15 mouse cellular contexts compared by ENCODE assay signal in genomic region chr6:90615991-90616390, GRCm38 (mm10). TPM values are rescaled to one million over a fixed set of nuclear protein-coding genes. Genes with fewer than 3 reads are reported as not detected.
DNase-seq lines count a peak whose midpoint lies in the region; ATAC-seq and TF ChIP-seq lines count a peak whose summit lies in the region.
"Had no signal": no experiment of that assay in that cellular context is flagged by ENCODE, and none has a peak within 500 bp of the region (broad histone marks: within the 10 kb centered on the region; RNA-seq: fewer than 3 reads in every experiment).

No protein-coding gene starts in this region.

- H3K27ac ChIP-seq in gastrocnemius, adult 2 months: peak overlapping the region; percentile 92
- no peak overlapping the region for H3K27ac ChIP-seq in midbrain, embryonic 15.5 days
- no peak overlapping the region for H3K27ac ChIP-seq in midbrain, postnatal 0 days (ENCODE audit: low read depth, low read length)
- peak overlapping the region; percentile 91 to 94 for H3K27ac ChIP-seq in heart, embryonic 14.5 days (replicated peaks in 1 of 2; ENCODE audit: control insufficient read depth in 1 of 2, insufficient read depth in 1 of 2, low read depth in 2 of 2, low read length in 2 of 2)
- H3K27ac ChIP-seq in kidney, embryonic 14.5 days (ENCODE audit: low read depth, low read length): no peak overlapping the region
- H3K27ac ChIP-seq: limb, embryonic 12.5 days had no signal

- TF ChIP-seq CTCF in gastrocnemius, adult 2 months (IDR thresholded peaks at IDR 0.05): no peak
- no peak for TF ChIP-seq CTCF in midbrain, postnatal 0 days (IDR thresholded peaks at IDR 0.05)

- DNase-seq in gastrocnemius, adult 2 months: peak; percentile 77
- DNase-seq in gastrocnemius, postnatal 36 days: no peak
- DNase-seq in midbrain, postnatal 0 days (ENCODE audit: low spot score): no peak
- peak; percentile 79 for DNase-seq in skeletal muscle tissue, adult 2 months (ENCODE audit: low read depth, low spot score)
- no peak for DNase-seq in spleen, postnatal 4 days (ENCODE audit: low spot score in 2 of 2)
- DNase-seq: cerebellum, adult 11-12 months; cerebellum, postnatal 14 days; lung, adult 18-20 months; midbrain, embryonic 14.5 days; right cerebral cortex, postnatal 25 days had no signal

- 70% methylated on average over 6 of the region's 6 CpGs for WGBS in midbrain, embryonic 15.5 days
- WGBS in midbrain, postnatal 0 days: 64% methylated on average over 6 of the region's 6 CpGs
- WGBS in heart, embryonic 14.5 days: 33% methylated on average over 6 of the region's 6 CpGs
- 79% methylated on average over 6 of the region's 6 CpGs for WGBS in kidney, embryonic 14.5 days

- H3K4me2 ChIP-seq in midbrain, embryonic 15.5 days: no peak overlapping the region
- no peak overlapping the region for H3K4me2 ChIP-seq in midbrain, postnatal 0 days (ENCODE audit: low read depth, low read length, poor library complexity, severe bottlenecking)
- no peak overlapping the region for H3K4me2 ChIP-seq in heart, embryonic 14.5 days (ENCODE audit: low read length)
- H3K4me2 ChIP-seq in kidney, embryonic 14.5 days (replicated peaks; ENCODE audit: low read depth, low read length): no peak overlapping the region
- H3K4me2 ChIP-seq: limb, embryonic 12.5 days had no signal

- no peaks in the 10 kb centered on the region for H3K4me1 ChIP-seq in midbrain, embryonic 15.5 days
- no peaks in the 10 kb centered on the region for H3K4me1 ChIP-seq in midbrain, postnatal 0 days (ENCODE audit: insufficient read depth, low read length)
- peaks cover 57 to 60% of the 10 kb centered on the region in 2 experiments for H3K4me1 ChIP-seq in heart, embryonic 14.5 days (ENCODE audit: control insufficient read depth in 2 of 2, insufficient read depth in 2 of 2, low read length in 2 of 2)
- H3K4me1 ChIP-seq in kidney, embryonic 14.5 days (ENCODE audit: control insufficient read depth, insufficient read depth, low read length): peaks cover 20% of the 10 kb centered on the region

- intact Hi-C loops in gastrocnemius, adult 2 months (cut with DNase I): no loop called here
- intact Hi-C loops in gastrocnemius, postnatal 36 days (cut with DNase I): no loop called here

- H3K4me3 ChIP-seq in gastrocnemius, adult 2 months: peak overlapping the region; percentile 50
- no peak overlapping the region for H3K4me3 ChIP-seq in midbrain, embryonic 15.5 days
- H3K4me3 ChIP-seq in midbrain, postnatal 0 days (ENCODE audit: low read depth, low read length): no peak overlapping the region
- H3K4me3 ChIP-seq in heart, embryonic 14.5 days (ENCODE audit: control insufficient read depth in 1 of 2, insufficient read depth in 1 of 2, low read depth in 1 of 2, low read length in 2 of 2): no peak overlapping the region
- H3K4me3 ChIP-seq in kidney, embryonic 14.5 days (ENCODE audit: low read length): no peak overlapping the region
- H3K4me3 ChIP-seq: limb, embryonic 12.5 days had no signal

- H3K9ac ChIP-seq in midbrain, embryonic 15.5 days: no peak overlapping the region
- H3K9ac ChIP-seq in midbrain, postnatal 0 days (replicated peaks; ENCODE audit: low read length, poor library complexity, severe bottlenecking): no peak overlapping the region
- 0 out of 2 replicates have a peak overlapping the region, but pooled peaks have one; percentile 42 for H3K9ac ChIP-seq in heart, embryonic 14.5 days (ENCODE audit: low read length)
- H3K9ac ChIP-seq in kidney, embryonic 14.5 days (ENCODE audit: low read depth, low read length): no peak overlapping the region
- H3K9ac ChIP-seq: limb, embryonic 12.5 days had no signal

- no peaks in the 10 kb centered on the region for H3K36me3 ChIP-seq in midbrain, embryonic 15.5 days (replicated peaks)
- H3K36me3 ChIP-seq in midbrain, postnatal 0 days (ENCODE audit: insufficient read depth, low read length): peaks cover 5% of the 10 kb centered on the region; the same call in 1 of the 2 replicates
- peaks cover 6% of the 10 kb centered on the region; the same call in 1 of the 2 replicates for H3K36me3 ChIP-seq in heart, embryonic 14.5 days (ENCODE audit: control insufficient read depth, insufficient read depth, low read length)
- H3K36me3 ChIP-seq in kidney, embryonic 14.5 days (ENCODE audit: control insufficient read depth, insufficient read depth, low read length): no peaks in the 10 kb centered on the region
- H3K36me3 ChIP-seq: limb, embryonic 12.5 days had no signal

- no peaks in the 10 kb centered on the region for H3K9me3 ChIP-seq in midbrain, embryonic 15.5 days
- no peaks in the 10 kb centered on the region for H3K9me3 ChIP-seq in midbrain, postnatal 0 days (ENCODE audit: low read length)
- no peaks in the 10 kb centered on the region for H3K9me3 ChIP-seq in heart, embryonic 14.5 days (ENCODE audit: control insufficient read depth, low read length)
- H3K9me3 ChIP-seq in kidney, embryonic 14.5 days (ENCODE audit: control insufficient read depth, low read length): no peaks in the 10 kb centered on the region
- H3K9me3 ChIP-seq: limb, embryonic 12.5 days; megakaryocyte, embryonic 14.5 days had no signal

- H3K27me3 ChIP-seq in midbrain, embryonic 15.5 days (replicated peaks): no peaks in the 10 kb centered on the region
- H3K27me3 ChIP-seq in midbrain, postnatal 0 days (ENCODE audit: insufficient read depth, low read length): no peaks in the 10 kb centered on the region
- H3K27me3 ChIP-seq in heart, embryonic 14.5 days (ENCODE audit: control insufficient read depth, insufficient read depth, low read length): no peaks in the 10 kb centered on the region
- H3K27me3 ChIP-seq in kidney, embryonic 14.5 days (ENCODE audit: control insufficient read depth, insufficient read depth, low read length): no peaks in the 10 kb centered on the region
- H3K27me3 ChIP-seq: limb, embryonic 12.5 days; megakaryocyte, embryonic 14.5 days had no signal

- 0 out of 2 replicates have a peak, but pooled peaks have one; percentile 25 for ATAC-seq in midbrain, embryonic 15.5 days (replicated peaks)
- ATAC-seq in midbrain, postnatal 0 days (ENCODE audit: low FRiP score): no peak
- peak; percentile 67 for ATAC-seq in heart, embryonic 14.5 days (ENCODE audit: insufficient number of reproducible peaks, insufficient read depth, low FRiP score, low read depth)
- no peak for ATAC-seq in kidney, embryonic 14.5 days (ENCODE audit: low FRiP score, low TSS enrichment)

RNA-seq across cellular contexts. Expression of gene Slc41a3, which starts 11.5 kb away (rescaled TPM):
- 100 to 1,000 TPM in 1 of 2 experiments, 10 to 100 TPM in 1; 75.0 to 118 TPM for total RNA-seq in gastrocnemius, adult 2 months (2021)
- total RNA-seq in gastrocnemius, postnatal 36 days (2021): 10 to 100 TPM; 61.5 to 75.4 TPM
- 5.8 and 6.3 TPM in 2 replicates for polyA plus RNA-seq in midbrain, embryonic 15.5 days (2015; fragmentation: Nextera tagmentation; extraction: Ambion mirVana)
- 14.8 and 15.2 TPM in 2 replicates for total RNA-seq in midbrain, postnatal 0 days (2014; rRNA removed)
- polyA plus RNA-seq in midbrain, postnatal 0 days (2015; fragmentation: Nextera tagmentation; extraction: Ambion mirVana): 14.4 and 14.9 TPM in 2 replicates
- polyA plus RNA-seq in heart, embryonic 14.5 days (2014; fragmentation: Nextera tagmentation; extraction: Ambion mirVana): 12.8 and 14.8 TPM in 2 replicates
- polyA plus RNA-seq in kidney, embryonic 14.5 days (2014; fragmentation: Nextera tagmentation; extraction: Ambion mirVana): 4.2 and 7.2 TPM in 2 replicates

Comparison
In these comparisons a context has a peak if more than half of its experiments do, and no peak if none do; other contexts are left out.
1. DNase-seq: peak in gastrocnemius, adult 2 months (single experiment) and skeletal muscle tissue, adult 2 months (single experiment); none in gastrocnemius, postnatal 36 days (0 of 2), midbrain, postnatal 0 days (single experiment) and spleen, postnatal 4 days (0 of 2).
2. ATAC-seq: peak in midbrain, embryonic 15.5 days (single experiment) and heart, embryonic 14.5 days (single experiment); none in midbrain, postnatal 0 days (single experiment) and kidney, embryonic 14.5 days (single experiment).
3. H3K27ac ChIP-seq: peak in gastrocnemius, adult 2 months (single experiment) and heart, embryonic 14.5 days (2 of 2); none in midbrain, embryonic 15.5 days (single experiment), midbrain, postnatal 0 days (single experiment) and kidney, embryonic 14.5 days (single experiment).